Mouse (Mus musculus): ENCODE measurements around the gene Gm572.
A peak's percentile ranks its signal among the peaks of the same experiment; 100 is the strongest.

- TF ChIP-seq CTCF (IDR thresholded peaks at IDR 0.05; ENCODE audit: extremely low read depth, insufficient read depth, insufficient read length, insufficient replicate concordance) (peak; percentile 48; the same call in 1 of the 2 replicates), POLR2A (IDR thresholded peaks at IDR 0.05; ENCODE audit: low read depth, low read length) (no peak)
Observed at GRCm38 (mm10) chr4:148704756-148705155, 61.6 kb downstream of the Gm572 start.

Measured in spleen, adult 2 months (tissue).